Mouse (Mus musculus): Measurements from ENCODE around the gene Slc1a7. TPM values are rescaled to one million over a fixed set of nuclear protein-coding genes. Genes with fewer than 3 reads are reported as not detected.

Slc1a7 gene
- polyA plus RNA-seq, 1 experiment = not detected

DNA sequence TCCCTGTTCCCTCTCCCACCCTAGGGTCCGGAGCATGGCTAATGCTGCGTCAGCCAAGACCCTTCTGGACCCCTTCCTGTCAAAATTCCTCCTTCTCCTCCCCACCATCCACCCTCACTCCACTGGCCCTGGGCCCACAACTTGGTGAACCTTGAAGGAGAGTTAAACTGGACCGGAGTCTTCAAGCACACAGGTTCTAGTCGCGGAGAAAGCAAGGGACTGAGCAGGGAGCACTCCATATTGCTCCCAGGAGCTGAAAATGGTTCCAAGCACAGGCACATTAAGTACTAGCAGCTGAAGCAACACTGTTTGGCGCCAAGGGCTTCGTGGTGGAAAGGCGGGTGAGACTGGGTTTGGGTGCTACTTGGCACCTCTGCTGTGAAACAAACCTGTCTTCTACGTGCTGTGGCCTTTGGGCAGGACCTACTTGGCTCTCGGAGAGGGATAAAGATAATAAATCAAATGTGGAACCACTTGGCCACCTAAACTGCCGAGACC lies 64.3 kb downstream of the Slc1a7 start:
- H3K4me3 ChIP-seq (replicated peaks; ENCODE audit: control insufficient read depth, low read depth, low read length) = no peak overlapping the region
- 57% methylated on average over 11 of the region's 11 CpGs for WGBS
- TF ChIP-seq POLR2A (IDR thresholded peaks at IDR 0.05; ENCODE audit: borderline replicate concordance, control insufficient read depth, low read depth, low read length) (no peak), CTCF (IDR thresholded peaks at IDR 0.05; ENCODE audit: control insufficient read depth, insufficient read depth, low read length) (no peak)
- no peak overlapping the region for H3K27ac ChIP-seq (ENCODE audit: control insufficient read depth, insufficient read depth, low read depth, low read length, poor library complexity)
- H3K4me1 ChIP-seq (ENCODE audit: control insufficient read depth, insufficient read depth, low read length) = no peaks in the 10 kb centered on the region

DNA sequence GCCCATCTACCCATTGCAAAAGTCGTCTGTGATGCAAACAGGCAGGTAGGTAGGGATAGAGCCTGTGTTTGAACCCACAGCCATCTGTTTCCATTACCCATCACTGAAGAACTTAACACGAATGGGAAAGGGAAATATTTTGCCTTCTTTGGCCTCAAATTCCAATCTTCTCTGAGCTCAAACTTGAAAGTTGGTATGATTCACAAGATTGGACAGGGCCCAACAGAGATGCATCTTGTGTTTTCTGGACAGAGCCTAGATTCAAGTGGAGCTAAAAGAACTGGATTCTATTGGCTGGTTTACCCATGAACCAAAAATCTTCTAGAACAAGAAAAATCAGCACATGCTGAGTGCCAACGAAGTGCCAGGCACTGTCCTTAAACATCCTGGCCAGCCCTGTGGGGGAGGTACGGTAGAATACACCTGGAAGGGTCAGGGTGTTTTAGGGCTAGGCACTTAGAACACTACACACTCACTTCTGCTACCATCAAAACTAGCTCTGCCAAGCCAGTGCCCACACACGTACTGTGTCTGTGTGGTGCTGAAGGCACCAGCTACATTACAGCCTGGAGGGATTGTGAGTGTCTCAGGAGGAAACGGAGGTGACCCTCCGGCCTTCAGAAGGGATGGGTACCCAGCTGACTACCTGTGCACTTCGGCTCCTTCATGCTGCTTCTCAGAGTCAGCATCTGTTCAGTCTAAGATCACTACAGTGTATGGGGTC lies 65.1 kb downstream of the Slc1a7 start:
- Histone ChIP-seq H3K27ac (ENCODE audit: control insufficient read depth, insufficient read depth, low read depth, low read length, poor library complexity) (no peak overlapping the region), H3K4me3 (replicated peaks; ENCODE audit: control insufficient read depth, low read depth, low read length) (no peak overlapping the region), H3K4me1 (ENCODE audit: control insufficient read depth, insufficient read depth, low read length) (no peaks in the 10 kb centered on the region)
- WGBS = 67% methylated on average over 8 of the region's 8 CpGs
- TF ChIP-seq CTCF (IDR thresholded peaks at IDR 0.05; ENCODE audit: control insufficient read depth, insufficient read depth, low read length) = no peak
- TF ChIP-seq POLR2A (IDR thresholded peaks at IDR 0.05; ENCODE audit: borderline replicate concordance, control insufficient read depth, low read depth, low read length) = no peak

DNA sequence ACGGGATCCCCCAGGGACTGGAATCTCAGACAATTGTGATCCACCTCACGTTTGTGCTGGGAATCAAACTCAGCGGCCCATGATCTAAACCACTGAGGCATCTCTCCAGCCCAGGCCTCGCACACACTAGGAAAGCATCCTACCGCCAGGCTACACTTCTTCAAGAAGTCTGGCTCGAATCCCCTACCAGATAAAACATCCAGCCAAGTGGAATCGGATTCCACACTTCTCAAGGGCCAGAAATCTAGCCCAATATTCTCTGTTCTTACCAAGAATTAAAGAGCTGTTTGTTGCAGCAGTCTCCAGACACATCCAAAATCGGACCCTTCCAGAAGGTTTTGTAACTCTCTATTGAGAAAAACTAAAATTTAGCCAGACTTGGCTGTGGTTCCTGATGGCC lies 68.9 kb downstream of the Slc1a7 start:
- H3K27ac ChIP-seq (ENCODE audit: control insufficient read depth, insufficient read depth, low read depth, low read length, poor library complexity) = no peak overlapping the region
- TF ChIP-seq POLR2A (IDR thresholded peaks at IDR 0.05; ENCODE audit: borderline replicate concordance, control insufficient read depth, low read depth, low read length) (no peak), CTCF (IDR thresholded peaks at IDR 0.05; ENCODE audit: control insufficient read depth, insufficient read depth, low read length) (no peak)
- H3K4me1 ChIP-seq (ENCODE audit: control insufficient read depth, insufficient read depth, low read length) = no peaks in the 10 kb centered on the region
- H3K4me3 ChIP-seq (replicated peaks; ENCODE audit: control insufficient read depth, low read depth, low read length) = no peak overlapping the region
- 81% methylated on average over 8 of the region's 8 CpGs for WGBS

DNA sequence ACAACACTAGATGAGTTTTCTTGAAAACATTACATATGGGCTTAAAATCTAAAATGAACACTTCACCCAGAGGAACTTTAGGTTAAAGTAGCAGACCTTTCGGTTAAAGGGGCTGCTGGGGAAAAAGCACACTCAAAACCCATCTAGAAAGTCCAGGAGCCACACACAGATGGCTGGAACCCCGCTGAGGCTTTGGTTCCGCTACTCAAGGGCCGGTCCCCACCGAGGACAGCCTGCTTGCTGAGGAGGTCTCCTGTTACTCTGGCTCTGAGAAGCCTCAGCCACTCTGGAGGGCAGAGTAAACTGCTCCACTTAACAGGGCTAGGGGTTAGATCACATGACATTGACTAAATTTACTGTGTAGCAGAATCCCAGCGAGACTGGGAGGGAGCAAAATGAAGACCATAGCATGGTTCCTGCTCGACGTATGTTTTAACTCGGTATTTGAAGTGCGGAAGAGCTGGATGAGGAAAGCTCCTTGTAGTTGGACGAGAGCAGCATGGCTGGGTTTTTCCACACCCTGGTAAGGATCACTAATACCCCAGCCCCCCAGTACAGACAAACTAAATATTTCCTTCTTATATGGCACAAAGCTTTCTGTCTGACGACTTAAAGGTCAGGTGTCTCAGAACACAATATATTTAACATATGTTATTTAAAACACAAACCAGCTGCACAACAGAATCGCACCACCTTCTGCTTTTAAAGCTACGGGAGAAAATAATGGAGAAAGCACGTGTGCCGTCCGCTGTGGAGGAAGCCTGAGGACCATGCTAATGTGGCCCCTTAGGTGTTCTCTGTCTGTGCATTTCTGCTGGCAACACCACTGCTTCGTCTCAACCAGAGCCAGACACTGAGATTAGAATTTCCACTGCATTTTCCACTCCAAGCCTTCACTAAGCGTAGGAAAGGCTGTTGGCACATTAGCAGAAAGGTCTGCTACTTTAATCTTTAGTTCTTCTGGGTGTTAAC lies 77.3 kb downstream of the Slc1a7 start:
- H3K27ac ChIP-seq (ENCODE audit: control insufficient read depth, insufficient read depth, low read depth, low read length, poor library complexity) = no peak overlapping the region
- no peaks in the 10 kb centered on the region for H3K4me1 ChIP-seq (ENCODE audit: control insufficient read depth, insufficient read depth, low read length)
- H3K4me3 ChIP-seq (replicated peaks; ENCODE audit: control insufficient read depth, low read depth, low read length) = no peak overlapping the region
- TF ChIP-seq CTCF (IDR thresholded peaks at IDR 0.05; ENCODE audit: control insufficient read depth, insufficient read depth, low read length) = no peak
- no peak for TF ChIP-seq POLR2A (IDR thresholded peaks at IDR 0.05; ENCODE audit: borderline replicate concordance, control insufficient read depth, low read depth, low read length)
- 91% methylated on average over 19 of the region's 19 CpGs for WGBS

DNA sequence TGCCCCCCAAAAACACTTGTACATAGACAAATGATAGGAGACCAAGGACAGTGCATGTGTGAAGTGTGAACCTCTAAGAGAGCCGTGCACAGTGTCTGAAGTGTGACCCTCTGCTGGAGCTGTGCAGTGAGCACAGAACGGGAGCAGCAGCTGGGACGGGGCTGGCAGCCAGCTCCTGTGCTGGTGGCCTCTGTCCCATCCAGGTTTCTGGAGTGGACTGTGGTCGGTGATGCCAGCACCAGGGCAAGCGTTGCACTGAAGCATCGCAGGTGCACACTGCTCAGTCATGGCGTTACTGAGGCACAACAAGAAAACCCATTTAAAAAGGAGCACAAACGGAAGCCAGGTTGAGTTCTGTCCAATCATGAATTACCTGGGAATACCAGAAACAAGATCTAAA lies 78.0 kb downstream of the Slc1a7 start:
- TF ChIP-seq CTCF (IDR thresholded peaks at IDR 0.05; ENCODE audit: control insufficient read depth, insufficient read depth, low read length) (no peak), POLR2A (IDR thresholded peaks at IDR 0.05; ENCODE audit: borderline replicate concordance, control insufficient read depth, low read depth, low read length) (no peak)
- no peak overlapping the region for H3K27ac ChIP-seq (ENCODE audit: control insufficient read depth, insufficient read depth, low read depth, low read length, poor library complexity)
- 89% methylated on average over 8 of the region's 8 CpGs for WGBS
- H3K4me1 ChIP-seq (ENCODE audit: control insufficient read depth, insufficient read depth, low read length) = no peaks in the 10 kb centered on the region
- H3K4me3 ChIP-seq (replicated peaks; ENCODE audit: control insufficient read depth, low read depth, low read length) = no peak overlapping the region

DNA sequence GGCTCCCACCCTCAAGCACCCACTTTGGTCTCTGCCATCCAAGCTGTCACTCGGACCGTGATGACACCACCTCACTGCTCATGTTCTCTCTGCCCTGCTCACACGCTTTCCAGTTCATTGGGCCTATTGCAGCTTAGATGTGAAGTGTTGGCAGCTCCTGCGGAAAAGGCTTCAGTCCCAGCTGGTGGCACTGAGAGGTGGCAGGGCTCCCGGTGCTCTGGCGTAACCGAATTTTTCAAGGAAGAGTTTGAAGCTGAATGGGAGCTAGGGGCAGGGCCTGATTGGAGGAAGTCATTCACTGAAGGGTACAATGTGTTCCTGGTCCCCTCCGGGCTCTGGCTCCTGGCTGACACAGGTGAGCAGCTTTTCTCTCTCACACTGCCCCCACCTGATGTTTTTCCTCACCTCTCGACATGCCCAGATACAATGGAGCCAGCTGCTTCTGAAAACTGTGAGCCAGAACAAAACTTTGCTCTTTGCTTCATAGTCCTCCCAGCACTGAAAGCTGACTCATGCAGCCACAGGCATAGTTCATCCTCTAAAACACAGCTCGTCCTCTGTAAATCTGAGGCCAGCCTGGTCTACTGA lies 83.6 kb downstream of the Slc1a7 start:
- TF ChIP-seq POLR2A (IDR thresholded peaks at IDR 0.05; ENCODE audit: borderline replicate concordance, control insufficient read depth, low read depth, low read length) (no peak), CTCF (IDR thresholded peaks at IDR 0.05; ENCODE audit: control insufficient read depth, insufficient read depth, low read length) (no peak)
- H3K4me1 ChIP-seq (ENCODE audit: control insufficient read depth, insufficient read depth, low read length) = no peaks in the 10 kb centered on the region
- no peak overlapping the region for H3K27ac ChIP-seq (ENCODE audit: control insufficient read depth, insufficient read depth, low read depth, low read length, poor library complexity)
- H3K4me3 ChIP-seq (replicated peaks; ENCODE audit: control insufficient read depth, low read depth, low read length) = no peak overlapping the region
- 84% methylated on average over 10 of the region's 10 CpGs for WGBS

DNA sequence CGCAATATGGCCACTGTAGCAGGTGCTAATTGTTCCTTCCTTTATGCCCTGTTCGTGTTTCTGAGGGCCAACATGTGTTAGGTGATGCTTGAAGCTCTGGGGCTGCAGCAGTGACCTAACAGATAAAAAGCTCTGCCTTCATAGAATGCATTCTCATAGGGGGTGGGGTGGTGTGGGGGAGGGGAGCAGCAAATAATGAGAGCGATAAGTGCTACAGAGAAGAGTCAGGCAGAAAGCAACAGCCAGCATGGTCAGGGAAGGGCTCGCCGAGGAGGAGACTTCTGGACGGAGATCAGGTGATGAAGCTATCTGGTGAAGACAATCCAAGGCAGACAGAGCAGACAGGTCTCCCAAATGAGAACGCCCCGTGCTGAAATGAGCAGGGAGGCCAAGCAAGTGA lies 84.5 kb downstream of the Slc1a7 start:
- 90% methylated on average over 8 of the region's 8 CpGs for WGBS
- Histone ChIP-seq H3K4me3 (replicated peaks; ENCODE audit: control insufficient read depth, low read depth, low read length) (no peak overlapping the region), H3K4me1 (ENCODE audit: control insufficient read depth, insufficient read depth, low read length) (no peaks in the 10 kb centered on the region), H3K27ac (ENCODE audit: control insufficient read depth, insufficient read depth, low read depth, low read length, poor library complexity) (no peak overlapping the region)
- TF ChIP-seq CTCF (IDR thresholded peaks at IDR 0.05; ENCODE audit: control insufficient read depth, insufficient read depth, low read length) (no peak), POLR2A (IDR thresholded peaks at IDR 0.05; ENCODE audit: borderline replicate concordance, control insufficient read depth, low read depth, low read length) (no peak)

DNA sequence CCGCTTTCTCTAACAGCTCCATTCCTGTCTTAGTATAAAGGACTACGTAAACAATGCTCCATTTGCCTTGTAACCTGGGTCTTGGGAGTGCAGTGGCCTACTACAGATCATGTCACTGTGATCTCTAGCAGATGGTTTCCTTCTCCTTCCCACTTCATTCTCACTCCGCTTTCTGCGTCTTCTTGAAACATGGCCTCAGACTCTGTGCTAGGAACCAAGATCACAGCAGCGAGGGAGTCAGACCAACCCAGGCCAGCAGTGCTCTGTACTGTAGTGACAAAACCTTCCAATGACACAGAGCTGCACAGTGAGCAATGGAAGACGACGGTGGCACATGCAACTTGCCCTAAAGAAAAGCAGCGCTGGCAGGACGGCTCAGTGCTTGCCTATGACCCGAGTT lies 87.7 kb downstream of the Slc1a7 start:
- 94% methylated on average over 10 of the region's 10 CpGs for WGBS
- no peak for TF ChIP-seq POLR2A (IDR thresholded peaks at IDR 0.05; ENCODE audit: borderline replicate concordance, control insufficient read depth, low read depth, low read length)
- TF ChIP-seq CTCF (IDR thresholded peaks at IDR 0.05; ENCODE audit: control insufficient read depth, insufficient read depth, low read length) = no peak
- Histone ChIP-seq H3K4me1 (ENCODE audit: control insufficient read depth, insufficient read depth, low read length) (no peaks in the 10 kb centered on the region), H3K27ac (ENCODE audit: control insufficient read depth, insufficient read depth, low read depth, low read length, poor library complexity) (no peak overlapping the region), H3K4me3 (replicated peaks; ENCODE audit: control insufficient read depth, low read depth, low read length) (no peak overlapping the region)
